Mouse (Mus musculus) CH12.LX (cell line): ENCODE measurements around the gene Man1b1.

Experiments used
- E2F4 ChIP-seq: IDR thresholded peaks from 2 replicates; pipeline ENCODE4 v1.6.1; 2011; ENCODE audit warnings: low read depth, low read length, improper control_type of control experiment; ENCODE audit not compliant: insufficient replicate concordance
- EP300 ChIP-seq: IDR thresholded peaks from 2 replicates; pipeline ENCODE4 v1.6.1; 2011; ENCODE audit warnings: low read length, improper control_type of control experiment
- POLR2AphosphoS2 ChIP-seq: IDR thresholded peaks from 2 replicates; pipeline ENCODE4 v1.6.1; 2011; ENCODE audit warnings: low read depth, low read length, improper control_type of control experiment
- ZMIZ1 ChIP-seq: IDR thresholded peaks from 2 replicates; pipeline ENCODE4 v1.6.1; 2012; ENCODE audit warnings: low read depth, mild to moderate bottlenecking, inconsistent platforms, low read length, improper control_type of control experiment

DNA sequence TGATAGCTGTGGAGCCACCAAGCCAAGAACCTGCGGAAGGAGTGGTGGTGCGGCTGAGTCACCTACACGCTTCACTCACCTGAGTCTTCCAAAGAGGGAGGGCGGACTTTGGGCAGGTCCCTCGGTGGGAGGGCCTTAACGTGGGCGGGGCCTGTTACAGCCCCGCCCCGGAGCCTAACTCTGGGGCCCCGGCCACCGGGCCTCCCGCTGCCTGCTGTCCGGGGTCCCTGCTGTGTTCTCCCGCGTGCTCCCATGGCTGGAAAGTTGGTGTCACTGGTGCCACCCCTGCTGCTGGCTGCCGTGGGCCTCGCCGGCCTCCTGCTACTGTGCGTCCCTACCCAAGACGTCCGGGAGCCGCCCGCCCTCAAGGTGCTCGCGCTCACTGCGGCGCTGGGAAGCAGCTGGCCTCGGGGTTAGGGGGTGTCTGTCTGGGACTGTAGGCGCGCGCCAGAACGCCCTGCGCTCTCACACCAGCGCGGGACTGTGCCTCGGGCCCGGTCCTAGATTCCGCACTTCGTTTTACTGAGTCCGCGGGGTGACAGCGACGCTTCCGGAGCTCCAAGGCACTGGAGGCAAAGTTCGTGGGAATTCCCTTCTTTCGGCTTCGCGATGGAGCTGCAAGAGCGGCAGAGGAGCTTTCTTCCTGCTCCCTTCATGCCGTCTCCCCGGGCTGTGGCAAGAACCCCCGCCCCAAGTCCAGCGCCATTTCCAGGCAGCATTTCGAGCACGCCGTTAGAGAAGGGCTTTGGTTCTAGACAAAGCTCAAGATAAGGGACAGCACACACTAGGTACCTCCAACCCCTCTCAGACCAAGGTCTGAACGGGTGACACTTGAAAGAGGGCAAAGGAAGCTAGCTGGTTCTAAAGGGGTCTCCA, 63.8 kb downstream of the Man1b1 start, which contains the start of gene Entpd2:
- no peak for TF ChIP-seq E2F4
- TF ChIP-seq EP300: no peak
- TF ChIP-seq ZMIZ1: no peak
- no peak for TF ChIP-seq POLR2AphosphoS2
